Mouse (Mus musculus) olfactory bulb, adult 2 months (tissue): ENCODE data around the gene Tars2.

Experiments
- CTCF ChIP-seq: fragments of 200-500 bp; IDR thresholded peaks from 2 replicates; pipeline ENCODE4 v1.5.1; 2012; ENCODE audit warnings: low read depth, mild to moderate bottlenecking, low read length, moderate library complexity; ENCODE audit not compliant: insufficient read depth
- POLR2A ChIP-seq: fragments of 200-500 bp; IDR thresholded peaks from 2 replicates; pipeline ENCODE4 v1.6.1; 2012; ENCODE audit warnings: mild to moderate bottlenecking, low read depth, low read length, moderate library complexity; ENCODE audit not compliant: insufficient read depth

DNA sequence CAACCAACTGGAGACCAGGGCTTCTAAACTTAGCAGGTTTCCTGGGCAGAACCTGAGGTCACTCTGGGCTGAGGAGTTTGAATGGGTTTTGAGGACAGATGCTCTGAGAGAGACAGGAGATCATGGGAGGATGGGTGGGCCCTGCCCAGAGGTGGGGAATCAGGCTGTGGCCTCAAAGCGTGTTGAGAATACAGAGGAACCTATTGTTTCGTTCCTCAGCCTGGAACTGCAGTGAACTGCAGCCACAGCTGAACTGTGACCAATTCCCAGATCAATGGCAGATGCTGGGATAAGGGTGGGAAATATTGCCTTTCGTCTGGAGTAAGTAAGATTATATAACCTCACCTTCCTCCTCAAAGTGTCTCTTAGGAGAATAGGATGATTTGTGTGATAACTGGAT lies 64.2 kb downstream of the Tars2 start:
- no peak for TF ChIP-seq CTCF
- TF ChIP-seq POLR2A = no peak
